Mouse (Mus musculus): ENCODE results near the gene Gmds. TPM values are rescaled to one million over a fixed set of nuclear protein-coding genes. Genes with fewer than 3 reads are reported as not detected.

The Gmds gene
- polyA plus RNA-seq, 1 experiment: 8.8 TPM

DNA sequence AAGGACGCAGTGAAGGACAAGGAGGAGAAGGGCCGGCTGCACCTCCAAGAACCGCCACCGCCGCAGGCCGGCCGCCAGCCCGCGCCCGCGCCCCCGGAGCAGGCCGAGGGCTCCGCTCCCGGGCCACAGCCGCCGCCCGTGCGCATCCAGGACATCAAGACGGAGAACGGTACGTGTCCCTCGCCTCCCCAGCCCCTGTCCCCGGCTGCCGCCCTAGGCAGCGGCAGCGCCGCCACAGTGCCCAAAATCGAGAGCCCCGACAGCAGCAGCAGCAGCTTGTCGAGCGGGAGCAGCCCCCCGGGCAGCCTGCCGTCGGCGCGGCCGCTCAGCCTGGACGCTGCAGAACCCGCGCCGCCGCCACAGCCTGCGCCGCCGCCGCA lies 530.8 kb downstream of the Gmds start:
- H3K4me3 ChIP-seq (ENCODE audit: insufficient read depth, low read length): peak overlapping the region; percentile 58
- no peaks in the 10 kb centered on the region for H3K4me1 ChIP-seq (ENCODE audit: control insufficient read depth, insufficient read depth, low read length)
- no peak for TF ChIP-seq POLR2A (IDR thresholded peaks at IDR 0.05; ENCODE audit: borderline replicate concordance, low read depth, low read length)
- TF ChIP-seq CTCF (IDR thresholded peaks at IDR 0.05; ENCODE audit: low read depth, low read length): no peak
- no peak overlapping the region for H3K27ac ChIP-seq (ENCODE audit: insufficient read depth, low read depth, low read length)

DNA sequence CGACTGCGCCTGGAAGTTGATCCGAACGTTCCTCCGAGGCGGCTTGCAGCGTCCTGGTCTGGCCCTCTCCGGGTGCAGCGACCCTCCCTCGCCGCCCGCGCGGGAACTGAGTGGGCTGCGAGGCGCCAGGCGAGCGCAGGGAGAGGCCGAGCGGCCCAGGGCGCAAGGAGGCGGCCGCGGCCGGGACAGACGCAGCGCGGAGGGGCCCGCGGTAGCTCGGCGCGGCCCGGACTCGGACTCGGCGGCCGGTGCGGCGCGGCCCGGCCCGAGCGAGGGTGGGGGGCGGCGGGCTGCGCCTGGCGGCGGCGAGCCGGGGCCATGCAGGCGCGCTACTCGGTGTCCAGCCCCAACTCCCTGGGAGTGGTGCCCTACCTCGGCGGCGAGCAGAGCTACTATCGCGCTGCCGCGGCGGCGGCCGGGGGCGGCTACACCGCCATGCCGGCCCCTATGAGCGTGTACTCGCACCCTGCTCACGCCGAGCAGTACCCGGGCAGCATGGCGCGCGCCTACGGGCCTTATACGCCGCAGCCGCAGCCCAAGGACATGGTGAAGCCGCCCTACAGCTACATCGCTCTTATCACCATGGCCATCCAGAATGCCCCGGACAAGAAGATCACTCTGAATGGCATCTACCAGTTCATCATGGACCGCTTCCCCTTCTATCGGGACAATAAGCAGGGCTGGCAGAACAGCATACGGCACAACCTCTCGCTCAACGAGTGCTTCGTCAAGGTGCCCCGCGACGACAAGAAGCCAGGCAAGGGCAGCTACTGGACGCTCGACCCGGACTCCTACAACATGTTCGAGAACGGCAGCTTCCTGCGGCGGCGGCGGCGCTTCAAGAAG lies 531.4 kb downstream of the Gmds start:
- Histone ChIP-seq H3K4me3 (ENCODE audit: insufficient read depth, low read length) (peak overlapping the region; percentile 58), H3K4me1 (ENCODE audit: control insufficient read depth, insufficient read depth, low read length) (no peaks in the 10 kb centered on the region), H3K27ac (ENCODE audit: insufficient read depth, low read depth, low read length) (no peak overlapping the region)
- TF ChIP-seq CTCF (IDR thresholded peaks at IDR 0.05; ENCODE audit: low read depth, low read length) (no peak), POLR2A (IDR thresholded peaks at IDR 0.05; ENCODE audit: borderline replicate concordance, low read depth, low read length) (no peak)

DNA sequence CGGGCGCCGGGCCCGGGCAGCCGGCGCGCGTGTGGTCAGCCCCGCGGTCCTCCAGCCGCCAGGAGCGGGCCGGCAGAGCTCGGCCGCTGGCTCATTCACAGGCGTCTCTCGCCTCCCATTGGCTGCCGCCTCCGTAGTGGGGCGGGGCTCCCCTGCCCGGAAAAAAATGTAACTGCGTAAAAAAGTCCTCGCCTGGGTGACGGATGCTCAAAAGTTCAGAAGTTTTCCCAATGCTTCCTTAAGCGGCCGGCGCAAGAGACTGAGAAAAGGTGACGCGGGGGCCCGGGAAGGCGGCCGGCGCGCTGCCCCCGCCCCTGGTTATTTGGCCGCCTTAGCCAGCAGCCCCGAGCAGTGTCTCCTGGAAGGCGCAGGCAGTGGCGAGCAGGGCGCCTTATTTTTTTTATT lies 532.1 kb downstream of the Gmds start, which contains the start of gene Foxc1:
Foxc1 (plus strand) TSS at position 206 of the 405 bp plus-strand sequence.
- no peak for TF ChIP-seq CTCF (IDR thresholded peaks at IDR 0.05; ENCODE audit: low read depth, low read length)
- TF ChIP-seq POLR2A (IDR thresholded peaks at IDR 0.05; ENCODE audit: borderline replicate concordance, low read depth, low read length): no peak
- Histone ChIP-seq H3K4me1 (ENCODE audit: control insufficient read depth, insufficient read depth, low read length) (no peaks in the 10 kb centered on the region), H3K4me3 (ENCODE audit: insufficient read depth, low read length) (peak within 1 kb of the TSS; percentile 58), H3K27ac (ENCODE audit: insufficient read depth, low read depth, low read length) (no peak within 1 kb of the TSS)

DNA sequence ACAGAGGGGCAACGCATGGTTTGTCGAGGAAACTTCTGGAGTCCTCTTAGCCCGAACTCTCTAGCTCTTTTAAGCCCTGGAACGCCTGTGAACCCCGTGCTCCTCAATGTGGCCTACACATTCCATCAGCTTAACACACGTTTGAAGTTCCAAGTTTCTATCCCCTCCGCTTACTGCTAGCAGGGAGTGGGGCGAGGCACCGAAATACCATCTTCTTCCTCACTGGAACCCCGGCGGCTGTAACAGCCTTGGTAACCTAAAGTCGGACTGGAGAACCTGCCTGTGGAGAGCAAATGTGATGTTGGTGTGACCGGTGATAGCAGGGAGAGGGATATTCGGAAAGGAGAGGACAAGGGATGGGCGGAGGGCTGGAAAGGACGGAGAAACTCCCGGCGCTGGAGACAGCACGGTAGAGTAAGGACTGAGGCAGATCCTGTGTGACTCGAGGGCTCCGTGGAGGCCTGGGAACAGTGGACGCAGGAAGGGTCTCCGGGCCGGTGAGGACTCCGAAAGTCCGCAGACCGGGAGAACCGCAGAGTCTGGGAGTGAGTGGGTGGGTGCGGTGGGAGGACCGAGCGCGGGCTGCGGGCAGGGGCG lies 532.6 kb downstream of the Gmds start:
- Histone ChIP-seq H3K4me3 (ENCODE audit: insufficient read depth, low read length) (peak overlapping the region; percentile 58), H3K4me1 (ENCODE audit: control insufficient read depth, insufficient read depth, low read length) (no peaks in the 10 kb centered on the region)
- TF ChIP-seq CTCF (IDR thresholded peaks at IDR 0.05; ENCODE audit: low read depth, low read length): no peak
- no peak for TF ChIP-seq POLR2A (IDR thresholded peaks at IDR 0.05; ENCODE audit: borderline replicate concordance, low read depth, low read length)

DNA sequence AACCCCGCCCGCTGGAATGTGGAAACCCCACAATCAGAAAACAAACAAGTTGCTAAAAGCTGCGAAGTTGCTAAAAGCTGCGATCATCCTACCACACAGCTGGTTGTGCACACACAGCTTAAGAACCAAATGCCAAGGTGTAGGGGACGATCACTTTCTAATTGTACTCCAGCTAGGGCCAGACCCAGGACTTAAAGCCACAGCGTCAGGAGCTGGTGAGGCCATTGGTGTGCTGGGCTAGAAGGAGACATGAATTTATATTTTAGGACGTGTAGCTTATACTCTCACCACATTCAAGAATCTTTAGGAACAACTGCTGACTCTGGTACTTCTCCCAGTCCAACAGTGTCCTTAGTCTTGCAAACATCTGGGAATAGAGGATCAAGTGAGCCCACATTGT lies 534.0 kb downstream of the Gmds start:
- TF ChIP-seq POLR2A (IDR thresholded peaks at IDR 0.05; ENCODE audit: borderline replicate concordance, low read depth, low read length) (no peak), CTCF (IDR thresholded peaks at IDR 0.05; ENCODE audit: low read depth, low read length) (no peak)
- no peak overlapping the region for H3K27ac ChIP-seq (ENCODE audit: insufficient read depth, low read depth, low read length)

More for the DNA sequence above, 532.6 kb downstream of the Gmds start:
- no peak overlapping the region for H3K27ac ChIP-seq (ENCODE audit: insufficient read depth, low read depth, low read length)

DNA sequence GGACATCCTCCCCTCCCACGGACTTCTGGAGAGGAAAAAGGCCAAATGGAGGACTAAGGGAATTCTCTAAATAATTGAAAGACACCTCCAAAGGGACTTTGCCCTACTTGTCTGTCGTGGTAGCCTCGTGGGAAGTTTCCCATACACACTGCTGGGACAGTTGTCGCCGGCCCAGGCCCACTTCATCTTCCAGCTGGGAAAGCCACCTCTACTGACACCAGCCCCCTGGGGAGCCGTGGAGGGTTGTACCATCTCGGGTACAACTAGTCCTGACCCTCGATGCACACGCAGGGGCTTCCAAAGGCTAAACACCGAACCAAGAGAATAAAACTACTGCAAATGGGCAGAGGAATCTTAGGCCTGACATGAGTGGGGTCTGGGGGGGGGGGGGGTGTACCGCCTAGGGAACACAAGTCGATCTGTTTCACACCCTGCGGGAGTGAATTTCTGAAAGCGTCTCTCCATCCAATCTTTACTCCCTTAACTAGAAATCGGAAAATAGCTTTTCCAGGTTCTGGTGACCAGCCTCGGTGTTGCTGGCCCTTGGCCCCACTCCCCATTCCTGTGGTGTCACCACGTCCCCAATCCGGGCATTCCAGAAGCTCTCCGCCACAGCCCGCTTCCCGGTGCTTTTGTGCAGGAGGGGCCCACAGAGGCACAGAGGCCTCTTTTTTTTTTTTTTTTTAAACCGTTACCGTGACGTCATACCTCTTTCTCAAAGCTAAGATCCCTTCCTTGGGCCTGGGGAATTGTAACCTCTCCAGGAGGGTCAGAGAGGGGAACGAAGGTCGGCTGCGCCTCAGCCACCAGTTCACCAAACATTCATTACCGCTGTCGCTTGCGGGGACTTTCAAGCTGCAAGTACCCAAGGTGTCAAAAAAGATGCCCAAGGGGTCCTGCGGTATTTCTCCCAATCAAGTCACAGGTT lies 535.1 kb downstream of the Gmds start:
- Histone ChIP-seq H3K4me1 (ENCODE audit: control insufficient read depth, insufficient read depth, low read length) (peaks cover 2% of the 10 kb centered on the region; the same call in 1 of the 2 replicates), H3K27ac (ENCODE audit: insufficient read depth, low read depth, low read length) (no peak overlapping the region), H3K4me3 (ENCODE audit: insufficient read depth, low read length) (no peak overlapping the region)
- TF ChIP-seq POLR2A (IDR thresholded peaks at IDR 0.05; ENCODE audit: borderline replicate concordance, low read depth, low read length) (no peak), CTCF (IDR thresholded peaks at IDR 0.05; ENCODE audit: low read depth, low read length) (no peak)

More for the DNA sequence above, 534.0 kb downstream of the Gmds start:
- no peak overlapping the region for H3K4me3 ChIP-seq (ENCODE audit: insufficient read depth, low read length)
- H3K4me1 ChIP-seq (ENCODE audit: control insufficient read depth, insufficient read depth, low read length): peaks cover 2% of the 10 kb centered on the region; the same call in 1 of the 2 replicates

DNA sequence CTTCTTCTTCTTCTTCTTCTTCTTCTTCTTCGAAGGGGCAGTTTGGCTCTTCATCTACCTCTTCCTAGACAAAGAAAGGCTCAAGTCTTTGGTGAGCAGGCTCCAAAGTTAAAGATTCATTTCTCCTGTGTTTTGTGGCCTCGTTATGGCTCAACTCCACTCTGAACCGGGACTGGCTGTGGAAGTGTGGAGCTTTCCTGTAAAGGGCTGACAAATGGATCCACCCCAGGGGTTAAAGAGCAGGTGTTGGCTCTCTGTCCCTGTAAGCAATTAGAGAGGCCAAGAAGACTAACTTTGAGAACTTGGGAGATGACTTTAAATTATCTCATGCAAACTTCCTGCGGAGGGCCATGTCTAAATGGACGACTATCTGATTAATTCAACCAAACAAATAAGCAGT lies 536.1 kb downstream of the Gmds start:
- no peak overlapping the region for H3K4me3 ChIP-seq (ENCODE audit: insufficient read depth, low read length)

DNA sequence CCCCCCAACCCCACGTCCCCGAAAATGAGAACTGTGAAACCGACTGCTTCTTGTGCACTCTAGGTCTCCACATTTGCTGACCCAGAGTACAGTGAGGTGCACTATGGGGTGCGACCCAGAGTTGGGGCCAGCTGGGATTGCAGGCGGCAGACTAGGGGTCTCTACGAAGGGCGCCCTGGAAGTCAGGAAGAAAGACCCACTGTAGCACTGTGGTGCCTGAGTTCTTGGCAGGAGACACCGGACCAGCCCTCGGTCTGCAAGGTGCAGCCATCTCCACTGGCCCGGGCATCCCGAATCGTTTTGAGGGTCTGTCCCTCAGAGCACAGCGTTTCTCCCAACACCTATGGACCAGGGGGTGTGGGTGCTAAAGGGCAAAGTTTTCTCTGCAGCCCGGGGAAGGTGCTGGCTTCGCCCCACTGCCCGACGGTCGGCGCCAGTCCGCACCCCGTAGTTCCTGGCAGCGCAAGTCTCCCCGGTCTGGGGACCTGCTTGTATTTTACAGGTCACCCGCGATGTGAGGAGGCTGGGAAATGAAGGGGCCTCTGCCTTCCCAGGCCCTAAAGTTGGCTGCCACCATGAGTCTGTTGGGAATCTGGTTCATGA lies 536.7 kb downstream of the Gmds start:
- Histone ChIP-seq H3K4me1 (ENCODE audit: control insufficient read depth, insufficient read depth, low read length) (peaks cover 2% of the 10 kb centered on the region; the same call in 1 of the 2 replicates), H3K27ac (ENCODE audit: insufficient read depth, low read depth, low read length) (no peak overlapping the region), H3K4me3 (ENCODE audit: insufficient read depth, low read length) (peak overlapping the region; percentile 47)
- no peak for TF ChIP-seq CTCF (IDR thresholded peaks at IDR 0.05; ENCODE audit: low read depth, low read length)
- TF ChIP-seq POLR2A (IDR thresholded peaks at IDR 0.05; ENCODE audit: borderline replicate concordance, low read depth, low read length): no peak

More for the DNA sequence above, 536.1 kb downstream of the Gmds start:
- Histone ChIP-seq H3K27ac (ENCODE audit: insufficient read depth, low read depth, low read length) (no peak overlapping the region), H3K4me1 (ENCODE audit: control insufficient read depth, insufficient read depth, low read length) (peaks cover 2% of the 10 kb centered on the region; the same call in 1 of the 2 replicates)
- TF ChIP-seq CTCF (IDR thresholded peaks at IDR 0.05; ENCODE audit: low read depth, low read length) (no peak), POLR2A (IDR thresholded peaks at IDR 0.05; ENCODE audit: borderline replicate concordance, low read depth, low read length) (no peak)

Measured in bone marrow macrophage, adult 2 months (primary cell).